Mouse (Mus musculus): Measurements from ENCODE around the gene Pkp2.
"Not testable (repeated sequence)": the region's sequence is repeated elsewhere in the genome, so short reads cannot be mapped to it uniquely, and the experiment has no call there.

DNA sequence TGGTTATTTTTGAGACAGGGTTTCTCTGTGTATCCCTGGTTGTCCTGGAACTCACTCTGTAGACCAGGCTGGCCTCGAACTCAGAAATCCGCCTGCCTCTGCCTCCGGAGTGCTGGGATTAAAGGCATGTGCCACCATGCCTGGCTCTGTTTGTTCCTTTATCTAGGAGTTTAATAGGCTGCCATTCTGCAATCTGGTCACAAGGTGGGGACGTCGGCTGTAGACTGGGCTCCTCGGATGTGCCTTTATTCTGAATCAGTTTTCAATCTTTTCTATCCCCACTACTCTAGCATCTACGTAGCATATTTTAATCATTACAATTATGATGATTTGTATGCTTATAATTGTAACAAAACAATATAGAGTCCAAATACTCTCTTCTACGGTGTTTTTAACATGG is 11.1 kb upstream of the Pkp2 start:
- TF ChIP-seq POLR2A, CTCF (IDR thresholded peaks at IDR 0.05; ENCODE audit: insufficient read depth, low read depth, low read length): not testable (repeated sequence)

Data from olfactory bulb, adult 2 months (tissue).